Mouse (Mus musculus): ENCODE results near the gene Polr3g. TPM values are rescaled to one million over a fixed set of nuclear protein-coding genes. Genes with fewer than 3 reads are reported as not detected.

Polr3g gene
- polyA plus RNA-seq, 1 experiment, result 6.3 TPM

GRCm38 (mm10) chr13:81675333-81675732 is 35.5 kb downstream of the Polr3g start:
- peaks cover 9% of the 10 kb centered on the region for H3K36me3 ChIP-seq (ENCODE audit: control insufficient read depth, insufficient read depth, low read length)
- WGBS, result 51% methylated on average over 8 of the region's 8 CpGs
- H3K27me3 ChIP-seq (ENCODE audit: control insufficient read depth, insufficient read depth, low read length), result no peaks in the 10 kb centered on the region
- H3K4me3 ChIP-seq (ENCODE audit: control insufficient read depth, insufficient read depth, low read length), result no peak overlapping the region
- peaks cover 11% of the 10 kb centered on the region for H3K4me1 ChIP-seq (replicated peaks; ENCODE audit: control insufficient read depth, insufficient read depth, low read length)
- TF ChIP-seq POLR2A (IDR thresholded peaks at IDR 0.05; ENCODE audit: control insufficient read depth, extremely low read depth, insufficient read depth, low read length, poor library complexity), result no peak
- no peak for TF ChIP-seq CTCF (IDR thresholded peaks at IDR 0.05; ENCODE audit: borderline replicate concordance, control insufficient read depth, extremely low read depth, insufficient read depth, low read length, poor library complexity)
- no peak overlapping the region for H3K27ac ChIP-seq (ENCODE audit: control insufficient read depth, insufficient read depth, low read length)
- no peak for DNase-seq

GRCm38 (mm10) chr13:81667713-81668112 is 43.1 kb downstream of the Polr3g start:
- Histone ChIP-seq H3K36me3 (ENCODE audit: control insufficient read depth, insufficient read depth, low read length) (peaks cover 46% of the 10 kb centered on the region), H3K27ac (ENCODE audit: control insufficient read depth, insufficient read depth, low read length) (no peak overlapping the region), H3K4me3 (ENCODE audit: control insufficient read depth, insufficient read depth, low read length) (no peak overlapping the region), H3K27me3 (ENCODE audit: control insufficient read depth, insufficient read depth, low read length) (no peaks in the 10 kb centered on the region), H3K4me1 (replicated peaks; ENCODE audit: control insufficient read depth, insufficient read depth, low read length) (no peaks in the 10 kb centered on the region)
- TF ChIP-seq POLR2A (IDR thresholded peaks at IDR 0.05; ENCODE audit: control insufficient read depth, extremely low read depth, insufficient read depth, low read length, poor library complexity) (no peak), CTCF (IDR thresholded peaks at IDR 0.05; ENCODE audit: borderline replicate concordance, control insufficient read depth, extremely low read depth, insufficient read depth, low read length, poor library complexity) (no peak)
- no peak for DNase-seq
- WGBS, result 95% methylated on average over 5 of the region's 5 CpGs

GRCm38 (mm10) chr13:81664331-81664698 is 46.5 kb downstream of the Polr3g start:
- TF ChIP-seq CTCF (IDR thresholded peaks at IDR 0.05; ENCODE audit: borderline replicate concordance, control insufficient read depth, extremely low read depth, insufficient read depth, low read length, poor library complexity) (no peak), POLR2A (IDR thresholded peaks at IDR 0.05; ENCODE audit: control insufficient read depth, extremely low read depth, insufficient read depth, low read length, poor library complexity) (no peak)
- no peak overlapping the region for H3K27ac ChIP-seq (ENCODE audit: control insufficient read depth, insufficient read depth, low read length)
- 95% methylated on average over 5 of the region's 5 CpGs for WGBS
- peaks cover 6% of the 10 kb centered on the region; the same call in 1 of the 2 replicates for H3K4me1 ChIP-seq (replicated peaks; ENCODE audit: control insufficient read depth, insufficient read depth, low read length)
- no peak for DNase-seq
- H3K27me3 ChIP-seq (ENCODE audit: control insufficient read depth, insufficient read depth, low read length), result no peaks in the 10 kb centered on the region
- peaks cover 34% of the 10 kb centered on the region for H3K36me3 ChIP-seq (ENCODE audit: control insufficient read depth, insufficient read depth, low read length)
- no peak overlapping the region for H3K4me3 ChIP-seq (ENCODE audit: control insufficient read depth, insufficient read depth, low read length)

GRCm38 (mm10) chr13:81663566-81664330 is 47.1 kb downstream of the Polr3g start:
- peaks cover 6% of the 10 kb centered on the region; the same call in 1 of the 2 replicates for H3K4me1 ChIP-seq (replicated peaks; ENCODE audit: control insufficient read depth, insufficient read depth, low read length)
- H3K27ac ChIP-seq (ENCODE audit: control insufficient read depth, insufficient read depth, low read length), result no peak overlapping the region
- WGBS, result 95% methylated on average over 12 of the region's 12 CpGs
- H3K4me3 ChIP-seq (ENCODE audit: control insufficient read depth, insufficient read depth, low read length), result no peak overlapping the region
- TF ChIP-seq POLR2A (IDR thresholded peaks at IDR 0.05; ENCODE audit: control insufficient read depth, extremely low read depth, insufficient read depth, low read length, poor library complexity) (no peak), CTCF (IDR thresholded peaks at IDR 0.05; ENCODE audit: borderline replicate concordance, control insufficient read depth, extremely low read depth, insufficient read depth, low read length, poor library complexity) (no peak)
- no peak for DNase-seq
- peaks cover 28% of the 10 kb centered on the region for H3K36me3 ChIP-seq (ENCODE audit: control insufficient read depth, insufficient read depth, low read length)
- H3K27me3 ChIP-seq (ENCODE audit: control insufficient read depth, insufficient read depth, low read length), result no peaks in the 10 kb centered on the region

GRCm38 (mm10) chr13:81658053-81658752 is 52.6 kb downstream of the Polr3g start:
- 9% methylated on average over 21 of the region's 21 CpGs for WGBS
- Histone ChIP-seq H3K27ac (ENCODE audit: control insufficient read depth, insufficient read depth, low read length) (no peak overlapping the region; the same call in 1 of the 2 replicates), H3K27me3 (ENCODE audit: control insufficient read depth, insufficient read depth, low read length) (no peaks in the 10 kb centered on the region), H3K36me3 (ENCODE audit: control insufficient read depth, insufficient read depth, low read length) (no peaks in the 10 kb centered on the region), H3K4me3 (ENCODE audit: control insufficient read depth, insufficient read depth, low read length) (peak overlapping the region; percentile 89), H3K4me1 (replicated peaks; ENCODE audit: control insufficient read depth, insufficient read depth, low read length) (peaks cover 13% of the 10 kb centered on the region)
- DNase-seq, result no peak
- TF ChIP-seq CTCF (IDR thresholded peaks at IDR 0.05; ENCODE audit: borderline replicate concordance, control insufficient read depth, extremely low read depth, insufficient read depth, low read length, poor library complexity), result no peak
- no peak for TF ChIP-seq POLR2A (IDR thresholded peaks at IDR 0.05; ENCODE audit: control insufficient read depth, extremely low read depth, insufficient read depth, low read length, poor library complexity)

GRCm38 (mm10) chr13:81657351-81658052 is 53.3 kb downstream of the Polr3g start, which contains the start of gene Lysmd3:
TSS of gene Lysmd3 (plus strand) at chr13:81657663.
- no peaks in the 10 kb centered on the region for H3K36me3 ChIP-seq (ENCODE audit: control insufficient read depth, insufficient read depth, low read length)
- peak within 1 kb of the TSS; percentile 49; the same call in 1 of the 2 replicates for H3K27ac ChIP-seq (ENCODE audit: control insufficient read depth, insufficient read depth, low read length)
- peak; percentile 61; the same call in 1 of the 2 replicates for TF ChIP-seq CTCF (IDR thresholded peaks at IDR 0.05; ENCODE audit: borderline replicate concordance, control insufficient read depth, extremely low read depth, insufficient read depth, low read length, poor library complexity)
- TF ChIP-seq POLR2A (IDR thresholded peaks at IDR 0.05; ENCODE audit: control insufficient read depth, extremely low read depth, insufficient read depth, low read length, poor library complexity), result peak; percentile 80
- peaks cover 13% of the 10 kb centered on the region for H3K4me1 ChIP-seq (replicated peaks; ENCODE audit: control insufficient read depth, insufficient read depth, low read length)
- H3K27me3 ChIP-seq (ENCODE audit: control insufficient read depth, insufficient read depth, low read length), result no peaks in the 10 kb centered on the region
- peak; percentile 89 for DNase-seq
- under 1% methylated on average over 73 of the region's 73 CpGs for WGBS
- H3K4me3 ChIP-seq (ENCODE audit: control insufficient read depth, insufficient read depth, low read length), result peak within 1 kb of the TSS; percentile 89
